Mouse (Mus musculus) embryo, embryonic 10.5 days (tissue): Measurements from ENCODE around the gene Arhgef17.

ENCODE experiments used
- DNase-seq: peaks from one replicate; pipeline ENCODE4 v3.0.0-alpha.2; 2015; ENCODE audit warnings: low spot score

Arhgef17 gene

GRCm38 (mm10) chr7:100845026-100845400 is 86.9 kb downstream of the Arhgef17 start:
- no peak for DNase-seq

- DNase-seq, result no peak
Measured at GRCm38 (mm10) chr7:100844385-100845025, 87.4 kb downstream of the Arhgef17 start.

GRCm38 (mm10) chr7:100843866-100844265 is 88.0 kb downstream of the Arhgef17 start:
- no peak for DNase-seq

GRCm38 (mm10) chr7:100842175-100842574 is 89.7 kb downstream of the Arhgef17 start:
- no peak for DNase-seq

- no peak for DNase-seq
Measured at GRCm38 (mm10) chr7:100841608-100842007, 90.3 kb downstream of the Arhgef17 start.

GRCm38 (mm10) chr7:100840906-100841305 is 91.0 kb downstream of the Arhgef17 start:
- no peak for DNase-seq

- DNase-seq, result no peak
Measured at GRCm38 (mm10) chr7:100839632-100840402, 92.1 kb downstream of the Arhgef17 start.

- DNase-seq, result no peak
Measured at GRCm38 (mm10) chr7:100837701-100838100, 94.2 kb downstream of the Arhgef17 start.

GRCm38 (mm10) chr7:100836657-100837056 is 95.2 kb downstream of the Arhgef17 start:
- DNase-seq, result no peak

GRCm38 (mm10) chr7:100835711-100836110 is 96.2 kb downstream of the Arhgef17 start:
- DNase-seq, result no peak

GRCm38 (mm10) chr7:100835168-100835567 is 96.7 kb downstream of the Arhgef17 start:
- DNase-seq, result no peak

GRCm38 (mm10) chr7:100833859-100834258 is 98.0 kb downstream of the Arhgef17 start:
- no peak for DNase-seq

- no peak for DNase-seq
Measured at GRCm38 (mm10) chr7:100828549-100828948, 103.4 kb downstream of the Arhgef17 start.

GRCm38 (mm10) chr7:100824661-100825060 is 107.2 kb downstream of the Arhgef17 start:
- no peak for DNase-seq
